Mouse (Mus musculus) myocyte (in vitro differentiated cells): ENCODE data around the gene Gm10282. TPM values are rescaled to one million over a fixed set of nuclear protein-coding genes. Genes with fewer than 3 reads are reported as not detected.

Experiments
- H3K27me3 ChIP-seq: one replicate; pipeline ENCODE4 v1.6.1; 2011; ENCODE audit not compliant: control insufficient read depth, insufficient read depth, insufficient read length
- H3K36me3 ChIP-seq: one replicate; pipeline ENCODE4 v1.6.1; 2011; ENCODE audit not compliant: control insufficient read depth, insufficient read depth
- H3K4me2 ChIP-seq: one replicate; pipeline ENCODE4 v1.6.1; 2011; ENCODE audit warnings: low read depth, control low read depth
- H3K4me3 ChIP-seq: one replicate; pipeline ENCODE4 v1.5.1; 2011; ENCODE audit warnings: mild to moderate bottlenecking, control low read depth, moderate library complexity
- H3K79me2 ChIP-seq: one replicate; pipeline ENCODE4 v1.6.1; 2011; ENCODE audit not compliant: control insufficient read depth, insufficient read depth
- H3ac ChIP-seq: one replicate; pipeline ENCODE4 v1.6.1; 2011; ENCODE audit not compliant: control insufficient read depth, insufficient read length
- CEBPB ChIP-seq: IDR thresholded peaks from 2 replicates; pipeline ENCODE4 v1.6.1; 2011; ENCODE audit warnings: mild to moderate bottlenecking, moderate library complexity; ENCODE audit not compliant: poor library complexity, insufficient read depth, severe bottlenecking
- E2F4 ChIP-seq: IDR thresholded peaks from one replicate; pipeline ENCODE4 v1.6.1; 2011; ENCODE audit warnings: mild to moderate bottlenecking, control low read depth, moderate library complexity; ENCODE audit not compliant: insufficient read depth
- MAX ChIP-seq: IDR thresholded peaks from one replicate; pipeline ENCODE4 v1.6.1; 2011; ENCODE audit warnings: low read depth, mild to moderate bottlenecking, control low read depth
- MYOD1 ChIP-seq, 3 experiments: IDR thresholded peaks; one replicate each; pipeline ENCODE4 v1.6.1; 2011; ENCODE audit warnings: control low read depth in 2 of 3, low read depth in 2 of 3, mild to moderate bottlenecking in 2 of 3, moderate library complexity in 1 of 3; ENCODE audit not compliant: insufficient read length in 2 of 3, control insufficient read depth in 1 of 3
- MYOG ChIP-seq, 3 experiments: IDR thresholded peaks; one replicate each; pipeline ENCODE4 v1.6.1; 2011; ENCODE audit warnings: control low read depth in 2 of 3, low read depth in 2 of 3, mild to moderate bottlenecking in 2 of 3; ENCODE audit not compliant: insufficient read length in 2 of 3, control insufficient read depth in 1 of 3, insufficient read depth in 1 of 3
- POLR2A ChIP-seq: IDR thresholded peaks from one replicate; pipeline ENCODE4 v1.6.1; 2011; ENCODE audit warnings: low read depth, mild to moderate bottlenecking, control low read depth, moderate library complexity; ENCODE audit not compliant: insufficient read length
- POLR2AphosphoS2 ChIP-seq: IDR thresholded peaks from one replicate; pipeline ENCODE4 v1.6.1; 2011; ENCODE audit warnings: low read depth, control low read depth; ENCODE audit not compliant: insufficient read length
- REST ChIP-seq: IDR thresholded peaks from one replicate; pipeline ENCODE4 v1.6.1; 2011; ENCODE audit warnings: mild to moderate bottlenecking, control low read depth, moderate library complexity; ENCODE audit not compliant: insufficient read depth, insufficient read length
- SRF ChIP-seq: IDR thresholded peaks from one replicate; pipeline ENCODE4 v1.6.1; 2011; ENCODE audit warnings: low read depth; ENCODE audit not compliant: control insufficient read depth, insufficient read length
- TCF12 ChIP-seq: IDR thresholded peaks from one replicate; pipeline ENCODE4 v1.6.1; 2011; ENCODE audit warnings: mild to moderate bottlenecking, control low read depth; ENCODE audit not compliant: poor library complexity, insufficient read depth, severe bottlenecking
- TCF3 ChIP-seq: IDR thresholded peaks from one replicate; pipeline ENCODE4 v1.6.1; 2011; ENCODE audit warnings: low read depth, control low read depth; ENCODE audit not compliant: insufficient read length
- USF1 ChIP-seq: IDR thresholded peaks from one replicate; pipeline ENCODE4 v1.6.1; 2011; ENCODE audit warnings: low read depth, mild to moderate bottlenecking, control low read depth, moderate library complexity
- polyA plus RNA-seq: library from polyadenylated mRNA; unstranded; fragments of >200 nt; fragmentation: generic; extraction: Trizol; gene quantifications from one replicate; pipeline ENCODE4 v1.2.1, GENCODE M21; 2012; ENCODE audit warnings: missing spikeins

The Gm10282 gene
- polyA plus RNA-seq, 1 experiment, result 63.4 TPM

DNA sequence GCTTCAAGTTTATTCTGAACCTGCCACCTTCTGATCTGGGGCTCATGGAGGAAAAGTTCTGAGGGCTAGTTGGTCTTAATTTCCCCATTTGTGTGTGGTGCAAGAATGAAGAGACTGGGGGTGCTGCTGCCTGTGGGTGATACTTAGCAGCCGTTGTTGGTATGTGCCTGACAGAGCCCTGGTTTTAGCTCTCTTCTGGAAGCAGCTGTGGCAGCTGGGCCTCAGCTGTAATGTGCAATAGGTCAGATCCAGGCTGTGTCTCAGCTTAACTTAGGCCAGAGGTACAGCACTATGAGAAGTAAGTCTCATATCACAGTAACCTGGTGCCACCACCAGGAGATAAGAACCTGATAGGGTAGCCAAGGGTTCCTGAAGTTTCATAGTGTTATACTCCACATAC, 42.5 kb upstream of the Gm10282 start:
- TF ChIP-seq TCF3 (no peak), TCF12 (no peak), MAX (no peak), E2F4 (no peak), POLR2A (no peak), REST (no peak), POLR2AphosphoS2 (no peak), CEBPB (no peak), USF1 (no peak), MYOG (IDR thresholded peaks at IDR 0.05; ENCODE audit: control insufficient read depth in 1 of 3, insufficient read depth in 1 of 3, insufficient read length in 2 of 3, low read depth in 2 of 3) (no peak), SRF (no peak)
- H3K4me2 ChIP-seq, result no peak overlapping the region
- no peak overlapping the region for H3ac ChIP-seq
- no peak overlapping the region for H3K4me3 ChIP-seq
- no peaks in the 10 kb centered on the region for H3K79me2 ChIP-seq
- H3K36me3 ChIP-seq, result no peaks in the 10 kb centered on the region
- no peaks in the 10 kb centered on the region for H3K27me3 ChIP-seq

GRCm38 (mm10) chr8:72343725-72344124, 38.7 kb upstream of the Gm10282 start:
- Histone ChIP-seq H3K79me2 (no peaks in the 10 kb centered on the region), H3K36me3 (no peaks in the 10 kb centered on the region), H3ac (no peak overlapping the region), H3K4me3 (no peak overlapping the region), H3K4me2 (no peak overlapping the region), H3K27me3 (no peaks in the 10 kb centered on the region)
- TF ChIP-seq TCF12 (no peak), POLR2A (no peak), REST (no peak), SRF (no peak), CEBPB (no peak), POLR2AphosphoS2 (no peak), MYOD1 (IDR thresholded peaks at IDR 0.05; ENCODE audit: control insufficient read depth in 1 of 3, insufficient read length in 2 of 3, low read depth in 2 of 3) (no peak), MYOG (IDR thresholded peaks at IDR 0.05; ENCODE audit: control insufficient read depth in 1 of 3, insufficient read depth in 1 of 3, insufficient read length in 2 of 3, low read depth in 2 of 3) (no peak), E2F4 (no peak), TCF3 (no peak), USF1 (no peak), MAX (no peak)

DNA sequence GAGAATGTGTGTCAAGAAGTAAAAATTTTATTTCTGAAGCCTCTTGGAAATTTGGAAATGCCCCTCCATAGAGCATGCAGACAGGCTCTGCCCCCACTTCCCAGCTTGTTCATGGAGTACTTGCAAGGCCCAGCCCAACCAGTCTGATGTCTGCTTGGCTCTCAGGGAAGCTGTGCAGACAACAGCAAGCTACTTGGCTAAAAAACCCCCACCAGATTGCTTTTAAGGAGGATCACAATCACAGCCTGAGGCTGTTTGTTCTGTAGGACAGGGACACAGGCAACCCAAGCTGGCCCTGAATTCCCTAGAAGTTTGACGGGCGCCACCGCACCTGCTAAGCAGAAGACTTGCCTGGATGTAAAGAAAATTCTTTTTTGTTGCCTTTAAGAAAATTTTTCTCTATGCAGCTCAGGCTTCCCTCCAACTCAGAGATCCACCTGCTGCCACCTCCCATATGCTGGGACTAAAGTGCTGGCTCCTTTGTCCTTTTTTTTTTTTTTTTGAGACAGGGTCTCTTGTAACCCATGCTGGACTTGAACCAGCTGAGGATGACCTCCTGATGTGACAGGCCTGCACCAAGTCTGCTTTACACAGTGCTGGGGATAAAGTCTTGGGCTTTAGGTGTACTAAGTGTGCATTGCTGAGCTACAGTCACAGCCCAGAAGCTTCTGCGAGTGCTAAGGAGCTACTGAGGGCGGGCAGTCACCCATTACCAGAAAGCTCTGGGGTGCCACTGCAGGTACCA, 37.7 kb upstream of the Gm10282 start:
- Histone ChIP-seq H3K79me2 (no peaks in the 10 kb centered on the region), H3K36me3 (no peaks in the 10 kb centered on the region), H3K4me3 (no peak overlapping the region), H3K27me3 (no peaks in the 10 kb centered on the region), H3ac (no peak overlapping the region), H3K4me2 (no peak overlapping the region)
- TF ChIP-seq USF1, result no peak
- TF ChIP-seq MYOD1 (IDR thresholded peaks at IDR 0.05; ENCODE audit: control insufficient read depth in 1 of 3, insufficient read length in 2 of 3, low read depth in 2 of 3), result no peak
- TF ChIP-seq MAX, result no peak
- no peak for TF ChIP-seq POLR2A
- no peak for TF ChIP-seq TCF12
- no peak for TF ChIP-seq POLR2AphosphoS2
- no peak for TF ChIP-seq TCF3

GRCm38 (mm10) chr8:72337034-72337433, 32.0 kb upstream of the Gm10282 start:
- H3K36me3 ChIP-seq, result no peaks in the 10 kb centered on the region
- TF ChIP-seq TCF3 (no peak), POLR2A (no peak), USF1 (no peak), POLR2AphosphoS2 (no peak), E2F4 (no peak), CEBPB (no peak), REST (no peak), SRF (no peak), TCF12 (no peak), MYOG (IDR thresholded peaks at IDR 0.05; ENCODE audit: control insufficient read depth in 1 of 3, insufficient read depth in 1 of 3, insufficient read length in 2 of 3, low read depth in 2 of 3) (no peak), MYOD1 (IDR thresholded peaks at IDR 0.05; ENCODE audit: control insufficient read depth in 1 of 3, insufficient read length in 2 of 3, low read depth in 2 of 3) (no peak), MAX (no peak)
- no peak overlapping the region for H3K4me3 ChIP-seq
- no peaks in the 10 kb centered on the region for H3K27me3 ChIP-seq
- H3K4me2 ChIP-seq, result no peak overlapping the region
- no peak overlapping the region for H3ac ChIP-seq
- no peaks in the 10 kb centered on the region for H3K79me2 ChIP-seq

DNA sequence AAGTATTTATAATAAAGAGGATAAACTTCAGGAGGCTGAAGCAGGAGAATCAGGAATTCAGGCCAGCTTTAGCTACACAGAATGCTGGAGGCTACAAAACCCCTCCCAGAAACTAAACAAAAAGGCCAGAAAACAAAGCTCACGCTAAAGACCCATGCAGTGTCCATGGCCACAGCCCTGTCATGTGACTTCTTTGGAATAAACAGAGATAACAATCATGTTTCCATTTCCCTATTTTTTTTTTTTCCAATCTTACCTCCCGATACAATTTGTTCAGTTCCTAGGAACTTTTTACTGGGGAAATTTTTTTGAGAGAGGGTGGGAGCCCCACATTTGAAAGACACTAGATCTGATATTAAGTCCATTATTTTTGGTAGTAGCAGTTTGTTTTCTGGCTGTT, 31.2 kb upstream of the Gm10282 start:
- no peak overlapping the region for H3K4me2 ChIP-seq
- H3K79me2 ChIP-seq, result no peaks in the 10 kb centered on the region
- H3K4me3 ChIP-seq, result no peak overlapping the region
- TF ChIP-seq MYOG (IDR thresholded peaks at IDR 0.05; ENCODE audit: control insufficient read depth in 1 of 3, insufficient read depth in 1 of 3, insufficient read length in 2 of 3, low read depth in 2 of 3) (no peak), MYOD1 (IDR thresholded peaks at IDR 0.05; ENCODE audit: control insufficient read depth in 1 of 3, insufficient read length in 2 of 3, low read depth in 2 of 3) (no peak), POLR2AphosphoS2 (no peak), TCF3 (no peak), SRF (no peak)
- H3ac ChIP-seq, result no peak overlapping the region
- no peaks in the 10 kb centered on the region for H3K27me3 ChIP-seq
- no peaks in the 10 kb centered on the region for H3K36me3 ChIP-seq
